Mouse (Mus musculus): ENCODE data around the gene Fgf3.

- no peak for TF ChIP-seq CTCF (IDR thresholded peaks at IDR 0.05; ENCODE audit: extremely low read depth, insufficient read length, insufficient replicate concordance, low read depth, low read length)
- no peak for TF ChIP-seq POLR2A (IDR thresholded peaks at IDR 0.05; ENCODE audit: low read depth, low read length)
Observed at GRCm38 (mm10) chr7:144892322-144892721, 54.4 kb downstream of the Fgf3 start.

Measured in small intestine, adult 2 months (tissue).